Mouse (Mus musculus) skeletal muscle tissue, adult 2 months (tissue): ENCODE results near the gene Rhov.

Experiments
- DNase-seq: peaks from one replicate; pipeline ENCODE4 v3.0.0-alpha.2; 2012; ENCODE audit warnings: low read depth, low spot score

Gene Rhov

GRCm38 (mm10) chr2:119270643-119271331 lies at the start of gene Rhov:
Gene Rhov, minus strand, starts transcription at chr2:119271272.
- DNase-seq: no peak

- no peak for DNase-seq
Measured at GRCm38 (mm10) chr2:119320571-119320970, 49.5 kb upstream of the Rhov start.

GRCm38 (mm10) chr2:119318043-119318710 lies 47.1 kb upstream of the Rhov start:
- DNase-seq: no peak

GRCm38 (mm10) chr2:119314742-119315310 lies 43.8 kb upstream of the Rhov start:
- DNase-seq: no peak

- DNase-seq: no peak
Measured at GRCm38 (mm10) chr2:119313780-119314479, 42.9 kb upstream of the Rhov start.

GRCm38 (mm10) chr2:119312380-119312958 lies 41.4 kb upstream of the Rhov start:
- DNase-seq: no peak

- no peak for DNase-seq
Measured at GRCm38 (mm10) chr2:119311544-119311943, 40.5 kb upstream of the Rhov start.

GRCm38 (mm10) chr2:119304798-119305208 lies 33.7 kb upstream of the Rhov start:
- no peak for DNase-seq

- DNase-seq: no peak
Measured at GRCm38 (mm10) chr2:119304391-119304790, 33.3 kb upstream of the Rhov start.

- DNase-seq: no peak
Measured at GRCm38 (mm10) chr2:119302876-119303275, 31.8 kb upstream of the Rhov start.

- peak; percentile 44 for DNase-seq
Measured at GRCm38 (mm10) chr2:119300819-119301493, 29.9 kb upstream of the Rhov start.

- DNase-seq: peak; percentile 90
Measured at GRCm38 (mm10) chr2:119299981-119300818, 29.1 kb upstream of the Rhov start.

GRCm38 (mm10) chr2:119298839-119299238 lies 27.8 kb upstream of the Rhov start:
- no peak for DNase-seq

GRCm38 (mm10) chr2:119298330-119298729 lies 27.3 kb upstream of the Rhov start:
- DNase-seq: peak; percentile 42

GRCm38 (mm10) chr2:119297506-119297905 lies 26.4 kb upstream of the Rhov start:
- no peak for DNase-seq

GRCm38 (mm10) chr2:119296756-119297155 lies 25.7 kb upstream of the Rhov start:
- DNase-seq: no peak

- DNase-seq: no peak
Measured at GRCm38 (mm10) chr2:119294411-119294810, 23.3 kb upstream of the Rhov start.

GRCm38 (mm10) chr2:119293776-119294390 lies 22.8 kb upstream of the Rhov start:
- DNase-seq: no peak

GRCm38 (mm10) chr2:119293311-119293710 lies 22.2 kb upstream of the Rhov start:
- DNase-seq: no peak

- DNase-seq: no peak
Measured at GRCm38 (mm10) chr2:119292852-119293251, 21.8 kb upstream of the Rhov start.
